Mouse (Mus musculus) kidney, postnatal 0 days (tissue): Measurements from ENCODE around the gene Pnmal1. TPM values are rescaled to one million over a fixed set of nuclear protein-coding genes. Genes with fewer than 3 reads are reported as not detected.

Experiments
- ATAC-seq: fragments of 200-750 bp; cut with Nextera tagmentation; replicated peaks from 2 replicates; pipeline ENCODE4 v1.8.0; 2017; ENCODE audit warnings: low read depth, moderate number of reproducible peaks, moderate TSS enrichment, moderate library complexity; ENCODE audit not compliant: low FRiP score
- DNase-seq: peaks from one replicate; pipeline ENCODE4 v3.0.0-alpha.2; 2016; ENCODE audit warnings: low spot score
- H3K27ac ChIP-seq: fragments of 300-500 bp; sonication (generic); 2 replicates; pipeline ENCODE4 v1.5.1; 2014; ENCODE audit warnings: mild to moderate bottlenecking
- H3K27me3 ChIP-seq: fragments of 300-500 bp; sonication (generic); 2 replicates; pipeline ENCODE4 v1.6.1; 2014; ENCODE audit warnings: low read length, mixed read lengths; ENCODE audit not compliant: insufficient read depth
- H3K36me3 ChIP-seq: fragments of 300-500 bp; sonication (generic); 2 replicates; pipeline ENCODE4 v1.6.1; 2014; ENCODE audit warnings: low read length, mixed read lengths; ENCODE audit not compliant: insufficient read depth
- H3K4me1 ChIP-seq: fragments of 300-500 bp; sonication (generic); replicated peaks from 2 replicates; pipeline ENCODE4 v1.6.1; 2014; ENCODE audit warnings: antibody characterized with exemption, low read length, mixed read lengths; ENCODE audit not compliant: insufficient read depth
- H3K4me2 ChIP-seq: fragments of 300-500 bp; sonication (generic); 2 replicates; pipeline ENCODE4 v1.6.1; 2014; ENCODE audit warnings: mild to moderate bottlenecking, low read length, moderate library complexity, mixed read lengths
- H3K4me3 ChIP-seq: fragments of 300-500 bp; sonication (generic); replicated peaks from 2 replicates; pipeline ENCODE4 v1.5.1; 2014; ENCODE audit warnings: low read depth, low read length
- H3K9ac ChIP-seq: fragments of 300-500 bp; sonication (generic); 2 replicates; pipeline ENCODE4 v1.6.1; 2014; ENCODE audit warnings: low read depth, low read length
- H3K9me3 ChIP-seq: fragments of 300-500 bp; sonication (generic); replicated peaks from 2 replicates; pipeline ENCODE4 v1.6.1; 2016; ENCODE audit warnings: low read length, inconsistent platforms, mixed read lengths
- CTCF ChIP-seq: IDR thresholded peaks from 2 replicates; pipeline ENCODE4 v1.5.1; 2016; ENCODE audit warnings: antibody characterized with exemption, low read depth, mild to moderate bottlenecking, moderate library complexity
- WGBS: fragments of 180-500 bp; shearing (Covaris S2); extraction: QIAGEN DNeasy Blood & Tissue Kit; methylation state at CpG from one replicate; pipeline ENCODE4 v1.1.7; 2014; 5-methylcytosine and 5-hydroxymethylcytosine counted together
- polyA plus RNA-seq: library from polyadenylated mRNA; unstranded; fragments of >200 nt; fragmentation: Nextera tagmentation; extraction: Ambion mirVana; gene quantifications from 2 replicates; pipeline ENCODE4 v1.2.1, GENCODE M21; 2015

Pnmal1 gene
- polyA plus RNA-seq, result 0.28 and 0.33 TPM in 2 replicates

DNA sequence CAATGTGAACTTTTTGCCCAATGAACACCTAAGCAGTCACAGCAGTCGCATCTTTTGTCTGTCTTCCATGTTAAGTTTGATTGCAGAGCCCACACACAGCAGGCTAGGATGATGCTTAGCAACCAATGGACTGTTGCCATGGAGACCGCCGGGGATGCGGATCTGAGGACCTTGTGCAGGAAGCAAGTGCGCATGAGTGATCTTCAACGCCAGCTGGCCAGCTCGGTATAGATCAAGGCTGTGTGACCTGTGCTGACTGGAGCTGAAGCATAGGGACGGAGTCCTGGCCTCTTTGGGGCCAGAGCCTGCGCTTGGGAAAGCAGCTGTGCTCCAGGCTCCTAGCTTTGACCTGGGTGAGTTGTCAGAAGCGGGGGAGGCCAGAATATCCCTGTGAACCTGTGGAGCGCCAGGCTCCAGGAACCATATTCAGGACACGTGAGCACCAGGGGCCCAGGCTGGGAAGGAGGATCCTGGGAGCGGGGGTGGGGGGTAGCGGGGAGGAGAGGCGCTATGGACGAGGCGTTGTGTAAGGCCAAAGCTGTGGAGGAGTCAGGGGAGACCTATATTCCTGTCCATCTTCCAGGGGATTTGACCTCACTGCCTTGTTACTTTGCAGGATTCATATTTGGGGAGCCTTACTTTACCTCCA is at the start of gene Pnmal1:
Gene Pnmal1, plus strand, starts transcription at position 141 of the 649 bp plus-strand sequence.
- no peak within 1 kb of the TSS for H3K27ac ChIP-seq
- no peak within 1 kb of the TSS for H3K4me2 ChIP-seq
- H3K27me3 ChIP-seq, result no peaks in the 10 kb centered on the region
- DNase-seq (peak; percentile 75), ATAC-seq (peak; percentile 74)
- no peak within 1 kb of the TSS for H3K4me3 ChIP-seq
- H3K36me3 ChIP-seq, result no peaks in the 10 kb centered on the region
- H3K4me1 ChIP-seq, result no peaks in the 10 kb centered on the region
- no peak within 1 kb of the TSS for H3K9ac ChIP-seq
- TF ChIP-seq CTCF, result no peak
- no peaks in the 10 kb centered on the region for H3K9me3 ChIP-seq
- 12% methylated on average over 17 of the region's 17 CpGs for WGBS

DNA sequence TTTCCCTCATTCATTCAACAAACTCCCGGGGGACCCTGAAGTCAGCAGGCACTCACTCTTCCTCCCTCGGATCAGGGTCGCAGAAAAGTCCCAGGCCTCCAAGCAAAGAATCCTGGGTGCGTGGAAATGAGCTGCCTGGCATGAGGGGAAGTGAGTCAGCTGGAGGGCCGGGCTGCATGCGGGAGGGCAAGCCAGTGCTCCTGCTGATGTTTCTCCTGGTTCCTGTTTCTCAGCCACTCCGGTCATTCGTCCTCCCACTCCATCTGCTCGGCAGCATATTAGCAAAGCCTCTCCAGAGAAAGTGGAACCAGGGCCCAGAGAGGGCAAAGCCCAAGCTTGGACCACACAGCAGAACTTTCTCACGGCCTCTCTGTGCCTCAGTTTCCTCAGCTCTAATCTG is 49.6 kb upstream of the Pnmal1 start:
- DNase-seq (no peak), ATAC-seq (no peak)
- Histone ChIP-seq H3K27ac (no peak overlapping the region), H3K36me3 (peaks cover 6% of the 10 kb centered on the region), H3K27me3 (no peaks in the 10 kb centered on the region; the same call in 1 of the 2 replicates), H3K9ac (no peak overlapping the region), H3K4me2 (no peak overlapping the region), H3K9me3 (no peaks in the 10 kb centered on the region), H3K4me1 (peaks cover 17% of the 10 kb centered on the region), H3K4me3 (no peak overlapping the region)
- WGBS, result 22% methylated on average over 10 of the region's 10 CpGs
- no peak for TF ChIP-seq CTCF

DNA sequence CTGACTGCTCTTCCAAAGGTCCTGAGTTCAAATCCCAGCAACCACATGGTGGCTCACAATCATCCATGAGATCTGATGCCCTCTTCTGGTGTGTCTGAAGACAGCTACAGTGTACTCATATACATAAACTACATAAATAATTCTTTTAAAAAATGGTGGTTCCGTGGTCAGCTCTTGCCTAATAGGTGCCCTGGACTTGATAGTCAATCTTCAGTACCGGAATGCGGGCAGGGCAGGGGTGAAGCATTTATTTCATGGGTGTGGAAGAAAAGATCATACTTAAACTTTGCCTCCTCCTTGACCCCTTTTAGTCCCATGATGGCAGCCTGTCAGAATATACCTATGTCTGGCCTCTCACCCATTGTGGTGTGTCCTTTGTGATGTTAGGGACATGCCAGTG is 47.6 kb upstream of the Pnmal1 start:
- TF ChIP-seq CTCF, result no peak
- Histone ChIP-seq H3K36me3 (peaks cover 25% of the 10 kb centered on the region), H3K4me2 (no peak overlapping the region), H3K4me3 (no peak overlapping the region), H3K9ac (no peak overlapping the region), H3K27me3 (no peaks in the 10 kb centered on the region; the same call in 1 of the 2 replicates), H3K27ac (no peak overlapping the region), H3K4me1 (peaks cover 13% of the 10 kb centered on the region; the same call in 1 of the 2 replicates), H3K9me3 (no peaks in the 10 kb centered on the region)
- no peak for DNase-seq
- WGBS, result 91% methylated on average over 3 of the region's 3 CpGs
- ATAC-seq, result no peak

GRCm38 (mm10) chr7:16912360-16912759 is 47.1 kb upstream of the Pnmal1 start:
- DNase-seq, result no peak
- no peak overlapping the region for H3K27ac ChIP-seq
- 61% methylated on average over 6 of the region's 6 CpGs for WGBS

DNA sequence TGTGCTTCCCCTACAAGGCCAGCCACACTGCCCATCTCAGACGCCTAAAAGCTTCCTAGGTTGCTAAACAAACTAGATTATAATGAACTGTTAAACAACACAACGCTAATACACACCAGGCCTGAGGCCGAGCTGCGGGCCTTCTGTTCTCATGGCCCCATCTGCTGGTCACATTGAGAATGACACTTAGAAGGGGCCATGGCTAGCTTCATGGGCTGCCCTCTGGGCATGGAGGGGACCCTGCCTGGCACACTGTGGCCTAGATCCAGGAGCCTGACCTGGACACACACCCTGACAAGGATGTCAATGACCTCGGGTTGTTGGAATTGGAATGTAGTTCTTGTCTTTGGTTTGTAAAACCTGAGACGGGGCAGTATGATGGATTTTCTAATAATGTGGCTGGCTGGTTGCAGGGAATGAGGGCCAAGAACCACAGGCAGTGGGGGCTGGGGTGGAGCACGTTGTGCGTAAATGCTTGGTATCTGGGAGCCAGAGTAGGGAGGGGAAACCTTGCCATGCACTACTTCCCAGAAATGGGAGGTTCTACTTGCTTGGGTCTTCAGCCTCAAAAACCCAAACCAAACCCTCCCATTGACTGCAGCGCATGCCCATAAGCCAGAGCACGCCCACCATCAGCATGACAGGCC is 45.5 kb upstream of the Pnmal1 start:
- Histone ChIP-seq H3K9me3 (no peaks in the 10 kb centered on the region), H3K4me1 (peaks cover 6% of the 10 kb centered on the region; the same call in 1 of the 2 replicates), H3K9ac (no peak overlapping the region), H3K27ac (no peak overlapping the region), H3K27me3 (no peaks in the 10 kb centered on the region), H3K4me3 (no peak overlapping the region), H3K4me2 (no peak overlapping the region), H3K36me3 (peaks cover 45% of the 10 kb centered on the region)
- TF ChIP-seq CTCF, result peak; percentile 91
- 32% methylated on average over 10 of the region's 10 CpGs for WGBS
- ATAC-seq (peak; percentile 57), DNase-seq (peak; percentile 80)

More at GRCm38 (mm10) chr7:16912360-16912759, 47.1 kb upstream of the Pnmal1 start:
- no peaks in the 10 kb centered on the region for H3K9me3 ChIP-seq
- H3K9ac ChIP-seq, result no peak overlapping the region
- H3K27me3 ChIP-seq, result no peaks in the 10 kb centered on the region; the same call in 1 of the 2 replicates
- TF ChIP-seq CTCF, result no peak
- no peak for ATAC-seq
- H3K4me3 ChIP-seq, result no peak overlapping the region
- H3K4me1 ChIP-seq, result peaks cover 13% of the 10 kb centered on the region; the same call in 1 of the 2 replicates
- H3K4me2 ChIP-seq, result no peak overlapping the region
- H3K36me3 ChIP-seq, result peaks cover 29% of the 10 kb centered on the region

DNA sequence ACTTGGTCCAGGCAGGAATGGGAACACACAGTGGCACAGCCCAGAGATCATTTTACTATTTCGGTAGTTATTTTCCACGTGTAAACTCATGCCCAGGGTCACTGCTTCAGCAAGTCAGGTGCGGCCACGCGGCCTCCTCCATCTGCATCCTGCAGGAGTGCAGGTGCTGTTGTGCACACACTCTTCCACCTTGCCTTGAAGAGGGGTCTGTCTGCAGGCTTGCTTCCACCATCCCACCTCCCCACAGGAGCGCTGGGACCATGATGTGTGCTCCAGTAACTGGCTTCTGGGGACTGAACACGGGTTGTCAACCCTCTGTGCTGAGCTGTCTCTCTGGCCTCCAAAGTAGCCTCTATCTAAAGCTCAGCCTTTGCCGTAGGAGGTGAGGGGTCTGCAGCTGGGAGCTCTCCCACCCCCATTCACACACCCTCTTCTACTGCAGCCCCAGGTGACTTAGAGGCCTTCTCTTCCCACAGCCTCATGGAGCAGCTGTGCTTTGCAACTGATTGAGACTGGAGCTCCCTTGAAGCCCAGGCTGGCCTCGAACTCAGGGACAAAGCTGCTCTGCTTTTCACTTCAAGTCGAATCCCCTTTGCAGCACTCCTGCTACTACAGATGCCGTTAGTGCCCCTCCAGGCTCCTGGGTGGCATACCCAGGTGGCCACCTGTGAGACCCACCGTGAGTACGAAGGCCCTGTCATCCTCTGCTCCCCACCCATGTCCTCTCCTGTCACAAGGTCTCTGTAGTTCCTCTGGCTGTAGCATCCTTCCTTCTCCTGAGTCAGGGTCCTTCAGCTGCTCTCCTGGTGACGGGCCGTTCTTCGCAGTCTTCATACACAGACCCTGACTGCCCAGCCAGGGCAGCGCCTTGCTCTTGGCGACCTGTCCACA is 44.8 kb upstream of the Pnmal1 start:
- WGBS, result 79% methylated on average over 18 of the region's 18 CpGs

More for the DNA sequence above, 44.8 kb upstream of the Pnmal1 start:
- Histone ChIP-seq H3K4me1 (0 out of 2 replicates have a peak, but pooled peaks cover 4% of the 10 kb centered on the region), H3K36me3 (peaks cover 46% of the 10 kb centered on the region), H3K27ac (no peak overlapping the region), H3K9ac (no peak overlapping the region), H3K27me3 (no peaks in the 10 kb centered on the region), H3K9me3 (no peaks in the 10 kb centered on the region), H3K4me3 (no peak overlapping the region), H3K4me2 (no peak overlapping the region)
- ATAC-seq (no peak), DNase-seq (no peak)
- no peak for TF ChIP-seq CTCF
